Mouse (Mus musculus) heart, postnatal 0 days (tissue): ENCODE data around the gene Sft2d2.

Experiments used
- CTCF ChIP-seq: IDR thresholded peaks from 2 replicates; pipeline ENCODE4 v1.5.1; 2016; ENCODE audit warnings: antibody characterized with exemption, control low read depth, low read depth
- EP300 ChIP-seq: IDR thresholded peaks from 2 replicates; pipeline ENCODE4 v1.6.1; 2016; ENCODE audit warnings: antibody characterized with exemption, low read depth

GRCm38 (mm10) chr1:165192102-165192501 is 2.1 kb downstream of the Sft2d2 start:
- TF ChIP-seq CTCF (no peak), EP300 (no peak)
